Mouse (Mus musculus): ENCODE data around the gene Tax1bp3. TPM values are rescaled to one million over a fixed set of nuclear protein-coding genes. Genes with fewer than 3 reads are reported as not detected.

Gene Tax1bp3
- polyA plus RNA-seq, 1 experiment: 181 TPM

DNA sequence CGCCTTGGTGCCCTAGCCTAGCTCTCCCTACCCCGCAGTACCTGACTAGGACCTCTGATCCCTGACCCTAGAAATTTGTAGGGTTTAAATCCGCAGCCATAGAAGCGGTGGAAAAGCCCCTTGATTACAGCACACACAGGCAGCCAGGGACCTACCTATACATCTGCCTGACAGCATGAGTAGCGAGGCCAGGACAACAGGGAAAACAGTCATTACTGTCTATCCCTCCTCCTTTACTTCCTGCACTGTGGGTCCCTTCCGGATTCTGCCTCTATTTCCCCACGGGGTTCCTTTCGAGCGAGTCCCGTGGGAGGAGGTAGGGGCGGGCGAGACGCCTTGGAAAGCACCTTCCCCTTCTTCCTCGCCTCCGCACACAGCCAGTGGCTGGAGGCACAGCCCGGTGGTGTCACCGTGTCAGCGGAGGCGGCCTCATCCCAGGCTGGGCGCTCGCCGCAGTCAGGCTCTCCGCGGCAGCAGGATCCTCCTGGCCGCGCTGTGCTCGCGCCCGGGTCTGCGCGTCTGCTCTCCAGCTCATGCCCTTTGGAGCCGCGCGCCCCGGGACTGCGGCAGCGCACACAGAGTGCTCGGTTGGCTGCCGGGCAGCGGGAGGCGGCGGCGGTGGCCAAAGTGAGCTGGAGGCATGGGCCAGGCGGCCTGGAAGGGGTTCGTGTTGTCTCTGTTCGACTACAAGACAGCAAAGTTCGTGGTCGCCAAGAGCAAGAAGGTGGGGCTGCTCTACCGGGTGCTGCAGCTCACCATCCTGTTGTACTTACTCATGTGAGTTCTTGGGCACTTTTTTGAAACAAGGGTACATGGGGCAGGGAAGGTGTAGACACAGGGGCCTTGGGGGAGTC lies 16.7 kb upstream of the Tax1bp3 start, which contains the start of gene P2rx5:
P2rx5 (plus strand) TSS at position 465 of the 854 bp plus-strand sequence.
- H3K27ac ChIP-seq (ENCODE audit: insufficient read depth, low read depth, low read length): no peak within 1 kb of the TSS
- H3K4me3 ChIP-seq (ENCODE audit: low read depth, low read length): peak within 1 kb of the TSS; percentile 54
- 5% methylated on average over 49 of the region's 49 CpGs for WGBS
- peaks cover 3% of the 10 kb centered on the region for H3K4me1 ChIP-seq (ENCODE audit: control insufficient read depth, insufficient read depth, insufficient read length, low read length)
- H3K27me3 ChIP-seq (ENCODE audit: control insufficient read depth, insufficient read depth, low read length): peaks cover 3% of the 10 kb centered on the region; the same call in 1 of the 2 replicates
- H3K36me3 ChIP-seq (ENCODE audit: control insufficient read depth, insufficient read depth, low read length): no peaks in the 10 kb centered on the region
- TF ChIP-seq CTCF (IDR thresholded peaks at IDR 0.05; ENCODE audit: extremely low read depth, insufficient read length, insufficient replicate concordance, low read depth, low read length): no peak
- TF ChIP-seq POLR2A (IDR thresholded peaks at IDR 0.05; ENCODE audit: low read depth, low read length): no peak

- TF ChIP-seq CTCF (IDR thresholded peaks at IDR 0.05; ENCODE audit: extremely low read depth, insufficient read length, insufficient replicate concordance, low read depth, low read length) (no peak), POLR2A (IDR thresholded peaks at IDR 0.05; ENCODE audit: low read depth, low read length) (no peak)
- Histone ChIP-seq H3K4me1 (ENCODE audit: control insufficient read depth, insufficient read depth, insufficient read length, low read length) (peaks cover 3% of the 10 kb centered on the region), H3K4me3 (ENCODE audit: low read depth, low read length) (peak overlapping the region; percentile 54; the same call in 1 of the 2 replicates), H3K27ac (ENCODE audit: insufficient read depth, low read depth, low read length) (no peak overlapping the region), H3K36me3 (ENCODE audit: control insufficient read depth, insufficient read depth, low read length) (no peaks in the 10 kb centered on the region), H3K27me3 (ENCODE audit: control insufficient read depth, insufficient read depth, low read length) (peaks cover 3% of the 10 kb centered on the region; the same call in 1 of the 2 replicates)
- 38% methylated on average over 6 of the region's 6 CpGs for WGBS
These were observed 16.1 kb upstream of the Tax1bp3 start for GRCm38 (mm10) chr11:73160811-73161200.

DNA sequence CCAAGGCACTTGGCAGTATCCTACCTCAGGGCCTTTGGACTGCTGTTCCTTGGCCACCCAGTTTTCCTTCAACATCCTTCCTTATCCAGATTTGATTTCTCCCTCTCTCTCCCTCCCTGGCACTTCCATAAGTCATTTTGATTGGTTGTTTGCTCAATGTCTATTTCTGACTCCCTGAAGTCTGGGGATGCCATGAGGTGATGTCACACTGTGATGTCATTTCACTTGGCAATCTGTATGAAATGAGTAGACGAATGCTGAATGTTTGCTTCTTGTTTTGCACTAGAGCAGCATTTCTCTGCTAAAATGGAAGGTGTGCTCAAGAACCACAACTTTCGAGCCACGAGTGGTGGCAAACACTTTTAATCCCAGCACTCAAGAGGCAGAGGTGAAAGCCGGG lies 15.3 kb upstream of the Tax1bp3 start:
- no peak overlapping the region for H3K4me3 ChIP-seq (ENCODE audit: low read depth, low read length)
- TF ChIP-seq CTCF (IDR thresholded peaks at IDR 0.05; ENCODE audit: extremely low read depth, insufficient read length, insufficient replicate concordance, low read depth, low read length) (no peak), POLR2A (IDR thresholded peaks at IDR 0.05; ENCODE audit: low read depth, low read length) (no peak)
- H3K27me3 ChIP-seq (ENCODE audit: control insufficient read depth, insufficient read depth, low read length): peaks cover 3% of the 10 kb centered on the region; the same call in 1 of the 2 replicates
- no peaks in the 10 kb centered on the region for H3K36me3 ChIP-seq (ENCODE audit: control insufficient read depth, insufficient read depth, low read length)
- 82% methylated on average over 4 of the region's 4 CpGs for WGBS
- H3K4me1 ChIP-seq (ENCODE audit: control insufficient read depth, insufficient read depth, insufficient read length, low read length): peaks cover 3% of the 10 kb centered on the region
- H3K27ac ChIP-seq (ENCODE audit: insufficient read depth, low read depth, low read length): no peak overlapping the region

GRCm38 (mm10) chr11:73162284-73162683 lies 14.6 kb upstream of the Tax1bp3 start:
- Histone ChIP-seq H3K36me3 (ENCODE audit: control insufficient read depth, insufficient read depth, low read length) (no peaks in the 10 kb centered on the region), H3K4me3 (ENCODE audit: low read depth, low read length) (no peak overlapping the region), H3K4me1 (ENCODE audit: control insufficient read depth, insufficient read depth, insufficient read length, low read length) (peaks cover 3% of the 10 kb centered on the region), H3K27me3 (ENCODE audit: control insufficient read depth, insufficient read depth, low read length) (peaks cover 3% of the 10 kb centered on the region; the same call in 1 of the 2 replicates), H3K27ac (ENCODE audit: insufficient read depth, low read depth, low read length) (no peak overlapping the region)
- no peak for TF ChIP-seq POLR2A (IDR thresholded peaks at IDR 0.05; ENCODE audit: low read depth, low read length)
- TF ChIP-seq CTCF (IDR thresholded peaks at IDR 0.05; ENCODE audit: extremely low read depth, insufficient read length, insufficient replicate concordance, low read depth, low read length): no peak
- 56% methylated on average over 5 of the region's 5 CpGs for WGBS

DNA sequence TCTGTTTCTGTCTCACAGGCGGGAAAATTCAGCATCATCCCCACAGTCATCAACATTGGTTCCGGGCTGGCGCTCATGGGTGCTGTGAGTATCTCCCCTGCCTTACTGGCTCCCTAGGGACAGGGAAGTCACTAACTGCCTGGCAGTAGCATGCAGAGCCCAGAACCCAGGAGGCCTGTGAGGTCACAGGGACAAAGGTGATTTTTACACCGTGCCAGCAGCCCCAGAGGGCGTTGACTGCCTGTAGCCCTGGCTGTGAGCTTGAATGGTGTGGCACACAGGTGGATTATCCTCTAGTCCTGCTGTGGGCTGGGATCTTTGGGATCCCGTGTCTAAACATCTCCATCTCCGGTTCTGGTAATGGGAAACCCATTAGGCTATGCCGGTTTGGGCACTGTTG lies 8.8 kb upstream of the Tax1bp3 start:
- Histone ChIP-seq H3K27ac (ENCODE audit: insufficient read depth, low read depth, low read length) (no peak overlapping the region), H3K36me3 (ENCODE audit: control insufficient read depth, insufficient read depth, low read length) (no peaks in the 10 kb centered on the region), H3K4me3 (ENCODE audit: low read depth, low read length) (no peak overlapping the region), H3K4me1 (ENCODE audit: control insufficient read depth, insufficient read depth, insufficient read length, low read length) (peaks cover 11% of the 10 kb centered on the region; the same call in 1 of the 2 replicates), H3K27me3 (ENCODE audit: control insufficient read depth, insufficient read depth, low read length) (no peaks in the 10 kb centered on the region)
- TF ChIP-seq POLR2A (IDR thresholded peaks at IDR 0.05; ENCODE audit: low read depth, low read length) (no peak), CTCF (IDR thresholded peaks at IDR 0.05; ENCODE audit: extremely low read depth, insufficient read length, insufficient replicate concordance, low read depth, low read length) (no peak)
- 57% methylated on average over 8 of the region's 8 CpGs for WGBS

GRCm38 (mm10) chr11:73168576-73168975 lies 8.3 kb upstream of the Tax1bp3 start:
- no peak for TF ChIP-seq POLR2A (IDR thresholded peaks at IDR 0.05; ENCODE audit: low read depth, low read length)
- no peak for TF ChIP-seq CTCF (IDR thresholded peaks at IDR 0.05; ENCODE audit: extremely low read depth, insufficient read length, insufficient replicate concordance, low read depth, low read length)
- Histone ChIP-seq H3K36me3 (ENCODE audit: control insufficient read depth, insufficient read depth, low read length) (no peaks in the 10 kb centered on the region), H3K4me1 (ENCODE audit: control insufficient read depth, insufficient read depth, insufficient read length, low read length) (peaks cover 11% of the 10 kb centered on the region; the same call in 1 of the 2 replicates), H3K4me3 (ENCODE audit: low read depth, low read length) (no peak overlapping the region), H3K27me3 (ENCODE audit: control insufficient read depth, insufficient read depth, low read length) (no peaks in the 10 kb centered on the region), H3K27ac (ENCODE audit: insufficient read depth, low read depth, low read length) (no peak overlapping the region)
- WGBS: 73% methylated on average over 6 of the region's 6 CpGs

DNA sequence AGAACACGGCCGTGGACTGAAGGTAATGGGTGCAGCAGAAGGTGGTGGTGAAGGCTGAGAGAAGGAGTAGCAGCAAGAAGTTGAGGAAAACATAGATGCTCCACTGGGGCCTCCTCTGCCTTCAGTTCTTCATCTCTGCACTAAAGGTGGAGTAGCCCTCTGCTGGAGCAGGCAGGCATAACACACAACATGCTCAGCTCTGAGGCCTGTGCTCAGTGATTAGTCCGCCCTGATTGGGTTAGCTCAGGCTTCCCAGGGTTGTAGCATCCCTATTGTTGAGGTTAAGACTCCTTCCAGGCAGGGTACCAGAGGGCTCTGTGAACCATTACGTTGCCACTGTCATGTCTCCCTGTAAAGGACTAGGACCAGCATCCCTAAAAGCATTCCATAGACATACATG lies 7.7 kb upstream of the Tax1bp3 start:
- H3K27me3 ChIP-seq (ENCODE audit: control insufficient read depth, insufficient read depth, low read length): no peaks in the 10 kb centered on the region
- H3K36me3 ChIP-seq (ENCODE audit: control insufficient read depth, insufficient read depth, low read length): no peaks in the 10 kb centered on the region
- peaks cover 11% of the 10 kb centered on the region; the same call in 1 of the 2 replicates for H3K4me1 ChIP-seq (ENCODE audit: control insufficient read depth, insufficient read depth, insufficient read length, low read length)
- no peak overlapping the region for H3K27ac ChIP-seq (ENCODE audit: insufficient read depth, low read depth, low read length)
- 58% methylated on average over 4 of the region's 4 CpGs for WGBS
- peak; percentile 59; the same call in 1 of the 2 replicates for TF ChIP-seq CTCF (IDR thresholded peaks at IDR 0.05; ENCODE audit: extremely low read depth, insufficient read length, insufficient replicate concordance, low read depth, low read length)
- TF ChIP-seq POLR2A (IDR thresholded peaks at IDR 0.05; ENCODE audit: low read depth, low read length): no peak
- no peak overlapping the region for H3K4me3 ChIP-seq (ENCODE audit: low read depth, low read length)
